Mouse (Mus musculus): ENCODE measurements around the gene Pnmt. TPM values are rescaled to one million over a fixed set of nuclear protein-coding genes. Genes with fewer than 3 reads are reported as not detected.

The Pnmt gene
- polyA plus RNA-seq, 1 experiment from 2014 or later: 3.8 TPM

- Histone ChIP-seq H3K27ac (peak overlapping the region; percentile 72), H3K4me3 (replicated peaks) (no peak overlapping the region), H3K4me2 (peak overlapping the region; percentile 81), H3K9ac (no peak overlapping the region), H3K27me3 (no peaks in the 10 kb centered on the region), H3K36me3 (no peaks in the 10 kb centered on the region), H3K9me3 (replicated peaks) (no peaks in the 10 kb centered on the region), H3K4me1 (peaks cover 55% of the 10 kb centered on the region)
- no peak for ATAC-seq (replicated peaks; ENCODE audit: low FRiP score)
- WGBS: 48% methylated on average over 9 of the region's 9 CpGs
Measured at GRCm38 (mm10) chr11:98360866-98361521, 25.3 kb upstream of the Pnmt start.

GRCm38 (mm10) chr11:98363817-98364216, 22.4 kb upstream of the Pnmt start:
- peaks cover 42% of the 10 kb centered on the region for H3K4me1 ChIP-seq
- ATAC-seq (replicated peaks; ENCODE audit: low FRiP score): no peak
- no peak overlapping the region for H3K4me3 ChIP-seq (replicated peaks)
- no peaks in the 10 kb centered on the region for H3K9me3 ChIP-seq (replicated peaks)
- no peak overlapping the region for H3K27ac ChIP-seq
- 82% methylated on average over 5 of the region's 5 CpGs for WGBS
- H3K9ac ChIP-seq: no peak overlapping the region
- no peak overlapping the region for H3K4me2 ChIP-seq
- no peaks in the 10 kb centered on the region for H3K27me3 ChIP-seq
- no peaks in the 10 kb centered on the region for H3K36me3 ChIP-seq

- Histone ChIP-seq H3K9me3 (replicated peaks) (no peaks in the 10 kb centered on the region), H3K27me3 (no peaks in the 10 kb centered on the region), H3K4me2 (no peak overlapping the region), H3K4me3 (replicated peaks) (no peak overlapping the region), H3K36me3 (no peaks in the 10 kb centered on the region), H3K27ac (no peak overlapping the region), H3K9ac (no peak overlapping the region), H3K4me1 (peaks cover 36% of the 10 kb centered on the region)
- no peak for ATAC-seq (replicated peaks; ENCODE audit: low FRiP score)
- WGBS: 98% methylated on average over 5 of the region's 5 CpGs
Measured at GRCm38 (mm10) chr11:98364410-98364809, 21.8 kb upstream of the Pnmt start.

GRCm38 (mm10) chr11:98366290-98366689, 20.0 kb upstream of the Pnmt start:
- 76% methylated on average over 10 of the region's 10 CpGs for WGBS
- H3K27me3 ChIP-seq: no peaks in the 10 kb centered on the region
- H3K27ac ChIP-seq: no peak overlapping the region
- ATAC-seq (replicated peaks; ENCODE audit: low FRiP score): no peak
- H3K36me3 ChIP-seq: no peaks in the 10 kb centered on the region
- H3K4me3 ChIP-seq (replicated peaks): no peak overlapping the region
- no peak overlapping the region for H3K4me2 ChIP-seq
- H3K9me3 ChIP-seq (replicated peaks): no peaks in the 10 kb centered on the region
- peaks cover 17% of the 10 kb centered on the region for H3K4me1 ChIP-seq
- no peak overlapping the region for H3K9ac ChIP-seq

- WGBS: 75% methylated on average over 10 of the region's 10 CpGs
- no peaks in the 10 kb centered on the region for H3K36me3 ChIP-seq
- H3K9me3 ChIP-seq (replicated peaks): no peaks in the 10 kb centered on the region
- H3K27ac ChIP-seq: 0 out of 2 replicates have a peak overlapping the region, but pooled peaks have one; percentile 32
- ATAC-seq (replicated peaks; ENCODE audit: low FRiP score): no peak
- no peak overlapping the region for H3K9ac ChIP-seq
- H3K4me2 ChIP-seq: no peak overlapping the region
- H3K4me1 ChIP-seq: peaks cover 17% of the 10 kb centered on the region
- H3K4me3 ChIP-seq (replicated peaks): no peak overlapping the region
- no peaks in the 10 kb centered on the region for H3K27me3 ChIP-seq
Measured at GRCm38 (mm10) chr11:98367171-98367862, 18.9 kb upstream of the Pnmt start.

GRCm38 (mm10) chr11:98367863-98368186, 18.4 kb upstream of the Pnmt start:
- no peak overlapping the region for H3K4me3 ChIP-seq (replicated peaks)
- no peak overlapping the region for H3K4me2 ChIP-seq
- H3K4me1 ChIP-seq: peaks cover 15% of the 10 kb centered on the region
- no peaks in the 10 kb centered on the region for H3K9me3 ChIP-seq (replicated peaks)
- H3K9ac ChIP-seq: no peak overlapping the region
- H3K27ac ChIP-seq: no peak overlapping the region
- no peak for ATAC-seq (replicated peaks; ENCODE audit: low FRiP score)
- H3K27me3 ChIP-seq: no peaks in the 10 kb centered on the region
- 78% methylated on average over 7 of the region's 7 CpGs for WGBS
- H3K36me3 ChIP-seq: no peaks in the 10 kb centered on the region

GRCm38 (mm10) chr11:98369337-98369736, 16.9 kb upstream of the Pnmt start:
- Histone ChIP-seq H3K36me3 (peaks cover 9% of the 10 kb centered on the region; the same call in 1 of the 2 replicates), H3K4me2 (no peak overlapping the region), H3K27ac (no peak overlapping the region), H3K9me3 (replicated peaks) (no peaks in the 10 kb centered on the region), H3K4me1 (peaks cover 15% of the 10 kb centered on the region), H3K4me3 (replicated peaks) (no peak overlapping the region), H3K27me3 (no peaks in the 10 kb centered on the region), H3K9ac (no peak overlapping the region)
- ATAC-seq (replicated peaks; ENCODE audit: low FRiP score): no peak
- WGBS: 79% methylated on average over 6 of the region's 6 CpGs

GRCm38 (mm10) chr11:98370588-98370987, 15.7 kb upstream of the Pnmt start:
- Histone ChIP-seq H3K4me3 (replicated peaks) (no peak overlapping the region), H3K27ac (no peak overlapping the region), H3K4me2 (no peak overlapping the region), H3K27me3 (no peaks in the 10 kb centered on the region), H3K9ac (no peak overlapping the region), H3K9me3 (replicated peaks) (no peaks in the 10 kb centered on the region), H3K4me1 (peaks cover 15% of the 10 kb centered on the region), H3K36me3 (peaks cover 21% of the 10 kb centered on the region)
- 81% methylated on average over 2 of the region's 2 CpGs for WGBS
- no peak for ATAC-seq (replicated peaks; ENCODE audit: low FRiP score)

- 53% methylated on average over 10 of the region's 10 CpGs for WGBS
- no peak overlapping the region for H3K4me3 ChIP-seq (replicated peaks)
- H3K9me3 ChIP-seq (replicated peaks): no peaks in the 10 kb centered on the region
- no peak overlapping the region for H3K4me2 ChIP-seq
- no peaks in the 10 kb centered on the region for H3K27me3 ChIP-seq
- peaks cover 32% of the 10 kb centered on the region for H3K36me3 ChIP-seq
- peaks cover 15% of the 10 kb centered on the region for H3K4me1 ChIP-seq
- H3K9ac ChIP-seq: no peak overlapping the region
- no peak overlapping the region for H3K27ac ChIP-seq
- no peak for ATAC-seq (replicated peaks; ENCODE audit: low FRiP score)
Measured at GRCm38 (mm10) chr11:98371556-98372240, 14.6 kb upstream of the Pnmt start.

- WGBS: 4% methylated on average over 2 of the region's 2 CpGs
- H3K4me1 ChIP-seq: peaks cover 12% of the 10 kb centered on the region
- ATAC-seq (replicated peaks; ENCODE audit: low FRiP score): no peak
- H3K4me2 ChIP-seq: no peak overlapping the region
- no peak overlapping the region for H3K4me3 ChIP-seq (replicated peaks)
- peaks cover 39% of the 10 kb centered on the region for H3K36me3 ChIP-seq
- no peaks in the 10 kb centered on the region for H3K27me3 ChIP-seq
- H3K9ac ChIP-seq: no peak overlapping the region
- no peak overlapping the region for H3K27ac ChIP-seq
- no peaks in the 10 kb centered on the region for H3K9me3 ChIP-seq (replicated peaks)
Measured at GRCm38 (mm10) chr11:98372406-98372805, 13.8 kb upstream of the Pnmt start.

- Histone ChIP-seq H3K4me1 (peaks cover 9% of the 10 kb centered on the region; the same call in 1 of the 2 replicates), H3K27me3 (no peaks in the 10 kb centered on the region), H3K4me3 (replicated peaks) (no peak overlapping the region), H3K36me3 (peaks cover 48% of the 10 kb centered on the region), H3K9ac (no peak overlapping the region), H3K9me3 (replicated peaks) (no peaks in the 10 kb centered on the region), H3K27ac (no peak overlapping the region), H3K4me2 (no peak overlapping the region)
- WGBS: 90% methylated on average over 6 of the region's 6 CpGs
- no peak for ATAC-seq (replicated peaks; ENCODE audit: low FRiP score)
Measured at GRCm38 (mm10) chr11:98373244-98373643, 13.0 kb upstream of the Pnmt start.

GRCm38 (mm10) chr11:98374266-98374665, 12.0 kb upstream of the Pnmt start:
- H3K27ac ChIP-seq: no peak overlapping the region
- peaks cover 9% of the 10 kb centered on the region; the same call in 1 of the 2 replicates for H3K4me1 ChIP-seq
- 80% methylated on average over 8 of the region's 8 CpGs for WGBS
- no peak overlapping the region for H3K4me2 ChIP-seq
- ATAC-seq (replicated peaks; ENCODE audit: low FRiP score): no peak
- no peak overlapping the region for H3K9ac ChIP-seq
- no peak overlapping the region for H3K4me3 ChIP-seq (replicated peaks)
- H3K27me3 ChIP-seq: no peaks in the 10 kb centered on the region
- H3K9me3 ChIP-seq (replicated peaks): no peaks in the 10 kb centered on the region
- peaks cover 58% of the 10 kb centered on the region for H3K36me3 ChIP-seq

All from kidney, embryonic 15.5 days (tissue).